Mouse (Mus musculus) embryonic fibroblast, embryonic 13.5 days (primary cell): Measurements from ENCODE around the gene Elmo1.

Experiments
- CTCF ChIP-seq: IDR thresholded peaks from 2 replicates; pipeline ENCODE4 v1.5.1; 2011; ENCODE audit warnings: mild to moderate bottlenecking, control low read depth, low read length, moderate library complexity, borderline replicate concordance; ENCODE audit not compliant: insufficient read depth
- POLR2A ChIP-seq: IDR thresholded peaks from 2 replicates; pipeline ENCODE4 v1.6.1; 2011; ENCODE audit warnings: low read depth, mild to moderate bottlenecking, control low read depth, low read length, moderate library complexity

DNA sequence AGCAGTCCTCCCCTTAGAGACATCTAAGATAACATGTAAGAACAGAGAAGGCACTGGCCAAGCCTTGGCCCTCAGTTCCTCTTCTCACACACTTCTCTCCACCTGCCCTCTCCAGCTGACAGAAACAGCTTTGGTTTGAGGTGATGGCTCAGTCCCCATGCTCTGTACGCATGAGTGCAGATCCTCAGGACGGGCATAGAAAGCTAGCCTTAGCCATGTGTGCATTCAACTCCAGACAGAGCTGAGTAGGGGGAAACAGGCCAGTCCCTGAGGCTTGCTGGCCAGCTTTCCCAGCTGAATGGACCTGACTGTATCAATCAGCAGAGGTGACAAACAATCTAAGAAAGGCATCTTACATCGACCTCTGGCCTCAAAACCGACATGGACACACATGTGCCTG, 435.4 kb downstream of the Elmo1 start:
- TF ChIP-seq CTCF = no peak
- no peak for TF ChIP-seq POLR2A
